Mouse (Mus musculus): ENCODE measurements around the gene Trpm4.

DNA sequence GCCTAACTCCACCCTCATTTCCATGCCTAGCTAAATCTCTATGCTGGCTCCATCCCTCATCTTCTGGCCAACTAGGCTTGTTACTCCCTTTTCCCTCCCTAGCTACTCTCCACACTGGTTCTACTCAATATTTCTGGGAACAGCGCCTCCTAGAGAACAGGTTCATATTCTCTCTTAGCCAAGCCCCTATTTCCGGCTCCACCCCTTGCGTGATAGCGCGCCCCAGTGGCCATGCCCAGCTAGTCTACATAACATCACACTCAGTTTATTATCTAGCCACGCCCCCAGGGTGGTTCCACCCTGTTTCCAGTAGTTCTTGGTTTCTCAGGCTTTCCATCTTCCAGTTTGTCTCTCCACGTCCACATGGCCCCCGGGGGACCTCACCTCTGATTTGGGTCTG lies 7.7 kb upstream of the Trpm4 start:
- TF ChIP-seq POLR2A (IDR thresholded peaks at IDR 0.05; ENCODE audit: low read depth, low read length) (0 out of 2 replicates have a peak, but pooled peaks have one; percentile 6), CTCF (IDR thresholded peaks at IDR 0.05; ENCODE audit: borderline replicate concordance, insufficient read depth, low read length) (peak; percentile 51; the same call in 1 of the 2 replicates)
